Mouse (Mus musculus) CH12.LX (cell line): ENCODE measurements around the gene Ldah. TPM values are rescaled to one million over a fixed set of nuclear protein-coding genes. Genes with fewer than 3 reads are reported as not detected.

Source experiments
- polyA plus RNA-seq: library from polyadenylated mRNA; unstranded; fragments of >175 nt; gene quantifications from 2 replicates; pipeline ENCODE4 v1.2.1, GENCODE M21; 2012; ENCODE audit warnings: low read depth; ENCODE audit not compliant: insufficient read length
- total RNA-seq, 2 experiments: library from RNA; depleted of rRNA; stranded (reverse); fragments of 300-350 nt in 1 of 2; fragments of >200 nt in 1 of 2; gene quantifications; 2 replicates each; pipeline ENCODE4 v1.2.3; 2012 to 2014

Gene Ldah
- total and polyA plus RNA-seq, 3 experiments: 18.2 to 41.5 (median 34.5) TPM

Other genes with a start within 250 kb of the Ldah start
- not detected in 2 replicates for gene Apob, start 230.5 kb upstream of the Ldah start, total RNA-seq (2012; rRNA removed)
- gene Apob, start 230.5 kb upstream of the Ldah start, total RNA-seq (2014; rRNA removed): 0.01 TPM in 1 of 2 replicates, not detected in the other
- 0.01 TPM in 1 of 2 replicates, not detected in the other for gene Apob, start 230.5 kb upstream of the Ldah start, polyA plus RNA-seq
- not detected in 2 replicates for gene Gdf7, start 93.8 kb downstream of the Ldah start, total RNA-seq (2012; rRNA removed)
- gene Gdf7, start 93.8 kb downstream of the Ldah start, total RNA-seq (2014; rRNA removed): not detected in 2 replicates
- not detected in 2 replicates for gene Gdf7, start 93.8 kb downstream of the Ldah start, polyA plus RNA-seq
- gene Hs1bp3, start 105.3 kb downstream of the Ldah start, total RNA-seq (2012; rRNA removed): 4.0 and 4.7 TPM in 2 replicates
- 2.6 and 2.9 TPM in 2 replicates for gene Hs1bp3, start 105.3 kb downstream of the Ldah start, total RNA-seq (2014; rRNA removed)
- 8.2 and 10.1 TPM in 2 replicates for gene Hs1bp3, start 105.3 kb downstream of the Ldah start, polyA plus RNA-seq